Mouse (Mus musculus) ES-E14 (cell line): ENCODE results near the gene Ifit1bl2. TPM values are rescaled to one million over a fixed set of nuclear protein-coding genes. Genes with fewer than 3 reads are reported as not detected.

Source experiments
- DNase-seq: peaks from one replicate; pipeline ENCODE4 v3.0.0-alpha.2; 2013; ENCODE audit warnings: low read depth, low spot score
- H3K27ac ChIP-seq: 2 replicates; pipeline ENCODE4 v1.5.1; 2012; ENCODE audit warnings: low read depth, mild to moderate bottlenecking, low read length, moderate library complexity, mixed read lengths; ENCODE audit not compliant: poor library complexity, insufficient read depth, severe bottlenecking
- H3K36me3 ChIP-seq: 2 replicates; pipeline ENCODE4 v1.6.1; 2012; ENCODE audit warnings: mild to moderate bottlenecking, low read length, moderate library complexity, mixed read lengths; ENCODE audit not compliant: control insufficient read depth, poor library complexity, insufficient read depth, severe bottlenecking
- H3K4me1 ChIP-seq, 2 experiments: fragments of 150-350 bp in 1 of 2; sonication (generic) in 1 of 2; 2 replicates each; pipeline ENCODE4 v1.6.1; 2012; ENCODE audit warnings: low read length in 2 of 2, mild to moderate bottlenecking in 1 of 2, mixed read lengths in 1 of 2; ENCODE audit not compliant: control insufficient read depth in 2 of 2, insufficient read depth in 2 of 2, poor library complexity in 1 of 2
- H3K4me3 ChIP-seq, 2 experiments: fragments of 150-350 bp in 1 of 2; sonication (generic) in 1 of 2; 2 replicates each; pipeline ENCODE4 v1.5.1; 2012; ENCODE audit warnings: low read length in 2 of 2, low read depth in 1 of 2, mild to moderate bottlenecking in 1 of 2, mixed read lengths in 1 of 2; ENCODE audit not compliant: insufficient read depth in 1 of 2, poor library complexity in 1 of 2, severe bottlenecking in 1 of 2
- H3K9ac ChIP-seq: 2 replicates; pipeline ENCODE4 v1.6.1; 2012; ENCODE audit warnings: low read depth, mild to moderate bottlenecking, low read length, mixed read lengths; ENCODE audit not compliant: poor library complexity, insufficient read depth, severe bottlenecking
- H3K9me3 ChIP-seq: fragments of 150-350 bp; sonication (generic); 2 replicates; pipeline ENCODE4 v1.6.1; 2012; ENCODE audit warnings: low read depth, mild to moderate bottlenecking, low read length; ENCODE audit not compliant: control insufficient read depth, insufficient read depth
- CHD2 ChIP-seq: IDR thresholded peaks from 2 replicates; pipeline ENCODE4 v1.6.1; 2014; ENCODE audit warnings: mild to moderate bottlenecking, low read depth, low read length, inconsistent platforms
- HCFC1 ChIP-seq: IDR thresholded peaks from 2 replicates; pipeline ENCODE4 v1.6.1; 2012; ENCODE audit warnings: low read length, inconsistent platforms, borderline replicate concordance; ENCODE audit not compliant: insufficient read depth
- MAFK ChIP-seq: IDR thresholded peaks from 2 replicates; pipeline ENCODE4 v1.6.1; 2014; ENCODE audit warnings: mild to moderate bottlenecking, low read depth, low read length, inconsistent platforms; ENCODE audit not compliant: insufficient read depth
- ZC3H11A ChIP-seq: IDR thresholded peaks from 2 replicates; pipeline ENCODE4 v1.6.1; 2012; ENCODE audit warnings: low read depth, mild to moderate bottlenecking, inconsistent platforms, low read length, borderline replicate concordance
- ZNF384 ChIP-seq: IDR thresholded peaks from 2 replicates; pipeline ENCODE4 v1.6.1; 2012; ENCODE audit warnings: low read depth, low read length, inconsistent platforms
- in situ Hi-C, 2 experiments: fragments of 600-800 bp; cut with MboI; formaldehyde crosslinking; loops; one replicate each; pipeline ENCODE4 v1.15.1; 2025; ENCODE audit warnings: low sequenced_read_pairs in 2 of 2, inconsistent platforms in 1 of 2; ENCODE audit not compliant: unreplicated experiment in 2 of 2
- total RNA-seq: library from RNA; depleted of rRNA; stranded (reverse); fragments of 300-350 nt; gene quantifications from 2 replicates; pipeline ENCODE4 v1.2.3, GENCODE M21; 2012; rRNA removed

Ifit1bl2 gene
- total RNA-seq, 1 experiment = not detected

DNA sequence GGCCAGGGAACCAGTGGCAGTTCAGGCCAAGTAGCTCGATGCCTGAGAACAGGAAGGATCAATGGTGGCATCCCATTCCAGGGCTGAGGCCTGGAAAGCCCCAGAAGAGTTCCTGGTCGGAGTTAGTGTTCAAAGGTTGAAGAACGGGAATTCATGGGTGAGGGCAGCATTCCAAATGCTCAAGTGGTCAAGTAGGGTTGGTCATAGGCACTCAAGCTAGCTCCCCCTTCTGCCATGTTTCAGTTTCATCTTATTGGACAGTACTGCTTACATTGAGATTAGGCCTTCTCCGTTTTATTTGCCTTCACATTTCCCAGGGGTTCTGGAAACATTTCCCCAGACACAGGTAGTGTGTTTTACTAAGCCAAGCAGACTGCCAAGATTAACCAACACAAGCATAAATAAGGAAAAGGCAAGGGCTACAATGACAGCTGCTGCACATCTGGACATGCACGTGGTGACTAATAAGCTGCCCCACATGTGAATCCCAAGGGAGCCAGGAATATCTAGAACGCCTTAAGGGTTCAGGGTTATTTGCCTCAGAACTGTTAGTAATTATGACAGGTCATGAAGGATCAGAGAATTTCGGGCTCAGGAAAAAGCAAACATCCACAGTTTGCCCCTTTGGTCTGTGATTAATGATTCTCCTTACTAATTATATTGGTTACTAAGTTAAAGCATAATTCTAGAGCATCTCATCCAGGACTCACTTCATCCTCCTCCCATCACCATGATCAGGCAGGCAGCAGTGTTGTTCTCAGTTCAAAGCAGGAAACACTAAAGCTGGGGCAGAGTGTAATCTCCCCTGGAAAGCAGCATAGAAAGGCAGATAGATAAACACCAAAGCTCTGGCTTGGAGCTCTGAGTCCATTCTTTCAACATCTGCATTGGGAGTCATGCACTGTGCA is 71.3 kb downstream of the Ifit1bl2 start:
- Histone ChIP-seq H3K36me3 (no peaks in the 10 kb centered on the region), H3K4me1 (no peaks in the 10 kb centered on the region), H3K9ac (no peak overlapping the region), H3K4me3 (no peak overlapping the region), H3K27ac (no peak overlapping the region), H3K9me3 (no peaks in the 10 kb centered on the region)
- no peak for DNase-seq
- no peak for TF ChIP-seq MAFK
- TF ChIP-seq ZNF384 = no peak
- no peak for TF ChIP-seq HCFC1
- TF ChIP-seq CHD2 = no peak
- no peak for TF ChIP-seq ZC3H11A
- in situ Hi-C loops = no loop called here

Other genes with a start within 250 kb of the Ifit1bl2 start
- gene Ch25h, start 165.6 kb downstream of the Ifit1bl2 start, total RNA-seq = 0.37 and 0.89 TPM in 2 replicates
- gene Lipa, start 113.3 kb downstream of the Ifit1bl2 start, total RNA-seq = 10.7 and 15.0 TPM in 2 replicates
- gene Ifit2, start 90.0 kb downstream of the Ifit1bl2 start, total RNA-seq = 1.2 and 1.7 TPM in 2 replicates
- 0.09 TPM in 1 of 2 replicates, not detected in the other for gene Ifit3, start 57.2 kb downstream of the Ifit1bl2 start, total RNA-seq
- gene Ifit1bl1, start 38.8 kb downstream of the Ifit1bl2 start, total RNA-seq = not detected in 2 replicates
- not detected in 2 replicates for gene Ifit3b, start 32.8 kb downstream of the Ifit1bl2 start, total RNA-seq
- 0.16 TPM in 1 of 2 replicates, not detected in the other for gene Ifit1, start 128 bp upstream of the Ifit1bl2 start, total RNA-seq
- gene Slc16a12, start 106.5 kb upstream of the Ifit1bl2 start, total RNA-seq = 0.13 and 0.16 TPM in 2 replicates
- 6.9 TPM in 2 replicates for gene Pank1, start 238.7 kb upstream of the Ifit1bl2 start, total RNA-seq